Mouse (Mus musculus) C2C12 (cell line): Measurements from ENCODE around the gene Tfr2.

Experiments used
- CEBPB ChIP-seq: IDR thresholded peaks from one replicate; pipeline ENCODE4 v1.6.1; 2011; ENCODE audit warnings: low read depth, mild to moderate bottlenecking, control low read depth, moderate library complexity
- CTCF ChIP-seq: IDR thresholded peaks from one replicate; pipeline ENCODE4 v1.5.1; 2011; ENCODE audit not compliant: control insufficient read depth, insufficient read depth, insufficient read length
- FOSL1 ChIP-seq: IDR thresholded peaks from one replicate; pipeline ENCODE4 v1.8.0; 2011; ENCODE audit warnings: mild to moderate bottlenecking, low read length; ENCODE audit not compliant: poor library complexity, insufficient read depth, severe bottlenecking
- MAX ChIP-seq: IDR thresholded peaks from one replicate; pipeline ENCODE4 v1.6.1; 2011; ENCODE audit warnings: mild to moderate bottlenecking, control low read depth
- MYOD1 ChIP-seq: IDR thresholded peaks from one replicate; pipeline ENCODE4 v1.6.1; 2011; ENCODE audit warnings: low read depth; ENCODE audit not compliant: control insufficient read depth, insufficient read length
- MYOG ChIP-seq: IDR thresholded peaks from one replicate; pipeline ENCODE4 v1.6.1; 2011; ENCODE audit not compliant: control insufficient read depth, insufficient read length; ENCODE audit errors: extremely low read depth
- USF1 ChIP-seq: IDR thresholded peaks from one replicate; pipeline ENCODE4 v1.6.1; 2011; ENCODE audit warnings: low read depth, mild to moderate bottlenecking, control low read depth, moderate library complexity

DNA sequence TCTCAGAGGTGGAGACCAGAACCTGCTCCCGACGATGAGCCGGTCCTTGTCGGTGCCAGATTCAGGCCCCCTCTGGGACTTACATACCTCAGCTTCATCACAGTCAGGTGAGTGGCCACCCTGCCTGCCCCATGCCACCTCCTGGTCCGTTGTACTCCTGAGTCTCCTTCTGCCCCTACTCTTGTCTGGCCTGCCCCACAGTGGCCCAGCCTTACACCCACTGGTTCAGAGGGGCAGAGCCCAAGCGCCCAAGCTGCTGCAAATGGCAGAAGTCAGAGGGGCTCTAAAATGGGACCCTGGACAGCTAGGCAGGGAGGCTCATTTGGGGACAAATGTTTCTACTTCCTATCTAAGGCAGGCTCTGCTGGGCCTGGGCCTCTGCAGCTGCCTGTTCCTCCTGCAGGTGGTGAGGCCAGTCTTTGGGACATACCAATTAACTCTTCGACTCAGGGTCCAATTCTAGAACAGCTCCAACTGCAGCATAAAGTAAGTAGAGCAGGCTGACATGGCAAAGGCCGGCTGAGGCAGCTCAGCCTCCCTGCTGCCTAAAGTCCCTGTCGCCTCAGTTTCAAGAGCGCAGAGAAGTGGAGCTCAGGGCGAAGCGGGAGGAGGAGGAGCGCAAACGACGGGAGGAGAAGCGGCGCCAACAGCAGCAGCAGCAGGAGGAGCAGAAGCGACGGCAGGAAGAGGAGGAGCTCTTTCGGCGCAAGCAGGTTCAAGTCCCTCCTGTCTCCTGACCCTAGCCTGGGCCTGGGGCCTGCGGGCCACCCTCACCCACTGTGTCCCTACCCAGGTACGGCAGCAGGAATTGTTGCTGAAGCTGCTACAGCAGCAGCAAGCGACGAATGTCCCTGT lies 46.0 kb upstream of the Tfr2 start:
- TF ChIP-seq CTCF (no peak), MYOG (no peak), CEBPB (no peak), MYOD1 (no peak), USF1 (no peak), MAX (no peak), FOSL1 (no peak)
